Mouse (Mus musculus) fat pad, adult 2 months (tissue): ENCODE measurements around the gene Cox10.

Experiments used
- DNase-seq: peaks from one replicate; pipeline ENCODE4 v3.0.0-alpha.2; 2011; ENCODE audit warnings: low read depth, low spot score; ENCODE audit errors: extremely low read depth

Gene Cox10

GRCm38 (mm10) chr11:64047432-64047831 is 31.8 kb downstream of the Cox10 start:
- no peak for DNase-seq

GRCm38 (mm10) chr11:64045041-64045440 is 34.2 kb downstream of the Cox10 start:
- no peak for DNase-seq

GRCm38 (mm10) chr11:64044024-64044423 is 35.2 kb downstream of the Cox10 start:
- DNase-seq: peak; percentile 70

DNA sequence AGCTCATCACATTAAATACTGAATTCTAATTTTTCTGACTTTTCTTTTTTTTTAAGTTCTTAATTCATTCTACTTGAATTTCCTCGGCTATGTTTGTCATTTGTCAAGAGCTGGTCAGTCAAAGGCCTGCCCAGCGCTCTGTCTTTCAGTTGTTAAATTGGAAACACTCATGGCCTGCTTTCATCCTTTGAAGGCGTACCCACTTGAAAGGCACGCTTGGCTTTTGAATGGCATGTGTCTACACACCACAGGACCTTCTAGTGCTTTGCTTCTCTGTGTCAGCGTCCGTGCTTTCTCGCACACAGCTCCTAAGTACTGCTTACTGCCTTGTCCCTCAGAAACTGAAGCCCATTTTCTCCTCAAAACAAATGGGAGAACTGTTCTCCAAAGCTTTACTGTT is 38.0 kb downstream of the Cox10 start:
- no peak for DNase-seq

DNA sequence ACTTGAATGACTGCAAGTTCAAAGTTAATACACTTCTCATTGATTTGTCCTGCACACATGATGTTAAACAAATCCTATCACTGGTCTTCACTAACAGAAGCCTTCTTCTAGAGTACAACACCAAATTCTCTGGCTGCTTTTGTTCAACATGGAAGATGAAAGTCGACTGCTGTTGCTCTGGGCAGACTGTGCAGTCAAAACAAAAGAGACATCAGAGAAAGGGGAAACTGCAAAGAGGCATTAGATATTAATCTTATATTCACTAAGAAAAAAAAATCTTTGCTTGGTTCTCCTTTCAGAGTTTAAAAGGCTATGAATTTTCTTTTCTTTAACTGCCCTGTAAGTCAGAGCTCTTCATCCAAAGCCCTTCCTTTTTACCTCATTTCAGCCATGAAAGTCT is 39.7 kb downstream of the Cox10 start:
- DNase-seq: no peak

DNA sequence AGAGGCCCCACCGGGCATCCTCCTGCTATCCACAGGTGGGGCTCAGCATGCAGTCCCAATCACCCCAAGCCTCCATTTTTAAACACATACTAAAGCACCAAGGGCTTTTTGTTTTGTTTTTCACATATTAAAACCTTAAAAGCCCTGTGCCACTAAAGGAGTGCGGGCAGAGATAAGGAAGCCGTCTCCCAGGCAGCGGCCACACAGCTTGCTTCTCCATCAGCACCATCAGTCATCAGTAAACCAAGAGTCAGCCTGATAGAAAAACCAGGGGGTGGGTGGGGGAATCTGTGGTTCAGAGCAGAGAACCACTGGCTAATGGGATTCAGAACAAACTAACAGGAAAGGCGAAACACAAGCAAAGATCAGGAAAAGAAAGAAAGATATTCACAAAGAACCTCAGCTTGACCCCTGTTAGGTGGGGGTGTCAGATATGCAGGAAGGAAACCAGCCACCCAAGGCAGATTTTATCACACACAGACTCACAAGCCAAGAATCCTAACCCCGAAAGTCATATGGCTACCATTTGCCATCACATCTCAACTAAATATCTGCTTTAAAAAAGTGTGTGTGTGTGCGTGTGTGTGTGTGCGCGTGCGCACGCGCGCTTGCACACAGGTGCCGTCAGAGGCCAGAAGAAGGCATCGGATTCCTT is 41.7 kb downstream of the Cox10 start:
- no peak for DNase-seq

GRCm38 (mm10) chr11:64036306-64036705 is 43.0 kb downstream of the Cox10 start:
- no peak for DNase-seq

DNA sequence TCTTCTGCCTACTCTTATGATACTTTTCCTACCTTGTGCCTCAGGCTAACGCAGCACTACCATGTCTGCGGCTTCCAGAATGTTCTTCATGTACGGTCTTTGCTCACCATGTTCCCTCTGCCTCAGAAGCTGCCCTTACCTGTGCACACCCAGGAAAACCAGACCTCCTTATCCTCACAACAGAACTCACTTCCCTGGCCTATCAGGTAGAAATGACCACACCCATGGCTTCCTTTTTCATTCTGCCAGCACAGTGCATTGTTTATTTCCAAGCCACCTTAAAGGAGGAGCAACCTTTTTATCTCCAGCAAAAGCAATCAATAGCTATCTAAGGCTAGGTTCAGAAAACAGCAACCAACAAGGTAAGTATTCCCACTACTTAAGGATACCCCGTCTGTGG is 43.6 kb downstream of the Cox10 start:
- no peak for DNase-seq

GRCm38 (mm10) chr11:64034686-64035085 is 44.6 kb downstream of the Cox10 start:
- no peak for DNase-seq

GRCm38 (mm10) chr11:64027423-64027822 is 51.8 kb downstream of the Cox10 start:
- DNase-seq: no peak

GRCm38 (mm10) chr11:64025843-64026242 is 53.4 kb downstream of the Cox10 start:
- no peak for DNase-seq

DNA sequence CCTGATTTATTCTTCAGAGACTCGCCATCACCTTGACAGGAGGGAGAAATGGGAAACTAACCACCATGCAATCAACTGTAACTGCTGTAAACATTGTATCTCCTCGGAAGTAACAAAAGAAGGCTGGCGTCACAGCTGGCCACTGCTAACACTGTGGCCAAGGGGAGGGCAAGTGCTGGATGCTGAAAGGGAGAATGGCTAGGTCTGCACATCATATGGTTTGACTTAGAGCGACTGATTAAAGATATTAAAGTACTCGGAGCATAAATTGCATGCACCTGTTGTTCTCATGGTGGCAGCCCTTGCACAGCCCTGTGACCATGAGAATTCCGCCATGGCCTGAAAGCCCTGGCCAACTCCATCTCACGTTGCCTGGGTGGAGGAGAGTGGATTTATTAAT is 54.7 kb downstream of the Cox10 start:
- no peak for DNase-seq

- DNase-seq: no peak
Measured at GRCm38 (mm10) chr11:64023380-64023981, 55.8 kb downstream of the Cox10 start.

GRCm38 (mm10) chr11:64022403-64023047 is 56.7 kb downstream of the Cox10 start:
- no peak for DNase-seq

DNA sequence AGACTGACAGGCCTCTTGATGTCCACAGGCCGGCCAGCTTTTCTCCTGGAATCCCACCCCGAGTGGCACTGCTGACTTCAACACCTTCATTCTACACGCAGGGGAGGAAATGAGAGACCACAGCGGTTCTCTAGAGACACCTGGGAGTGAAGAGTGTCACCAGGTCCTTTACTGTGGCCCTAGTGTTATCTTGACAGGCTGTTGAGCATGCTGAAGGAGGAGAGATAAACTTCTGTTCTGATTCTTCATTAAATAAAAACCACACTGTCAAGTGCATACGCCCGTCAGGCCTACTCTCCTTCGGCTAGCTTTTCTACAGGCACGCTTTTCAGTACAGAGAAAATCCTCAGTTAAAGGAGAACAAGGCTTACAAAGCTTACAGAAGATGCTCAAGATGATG is 60.0 kb downstream of the Cox10 start:
- no peak for DNase-seq

DNA sequence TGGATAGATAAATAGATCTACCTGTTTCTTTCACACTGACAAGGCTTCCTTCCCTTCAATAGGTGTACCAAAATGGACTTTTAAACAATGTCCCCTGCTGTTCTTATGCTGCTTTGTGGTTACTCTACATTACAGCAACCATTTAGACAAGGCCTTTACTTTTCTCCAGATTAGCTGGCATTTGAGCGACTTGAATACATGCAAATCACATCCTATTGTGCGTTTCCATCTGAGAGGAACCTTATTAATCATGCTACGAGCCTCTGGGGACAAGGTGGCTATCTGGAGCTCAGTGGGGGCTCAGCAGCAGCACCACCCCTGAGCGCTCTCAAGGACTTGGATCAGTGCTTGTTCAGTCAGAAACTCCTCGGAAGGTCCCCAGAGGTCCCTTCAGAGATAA is 61.1 kb downstream of the Cox10 start:
- DNase-seq: no peak

GRCm38 (mm10) chr11:64015309-64015708 is 64.0 kb downstream of the Cox10 start:
- no peak for DNase-seq

DNA sequence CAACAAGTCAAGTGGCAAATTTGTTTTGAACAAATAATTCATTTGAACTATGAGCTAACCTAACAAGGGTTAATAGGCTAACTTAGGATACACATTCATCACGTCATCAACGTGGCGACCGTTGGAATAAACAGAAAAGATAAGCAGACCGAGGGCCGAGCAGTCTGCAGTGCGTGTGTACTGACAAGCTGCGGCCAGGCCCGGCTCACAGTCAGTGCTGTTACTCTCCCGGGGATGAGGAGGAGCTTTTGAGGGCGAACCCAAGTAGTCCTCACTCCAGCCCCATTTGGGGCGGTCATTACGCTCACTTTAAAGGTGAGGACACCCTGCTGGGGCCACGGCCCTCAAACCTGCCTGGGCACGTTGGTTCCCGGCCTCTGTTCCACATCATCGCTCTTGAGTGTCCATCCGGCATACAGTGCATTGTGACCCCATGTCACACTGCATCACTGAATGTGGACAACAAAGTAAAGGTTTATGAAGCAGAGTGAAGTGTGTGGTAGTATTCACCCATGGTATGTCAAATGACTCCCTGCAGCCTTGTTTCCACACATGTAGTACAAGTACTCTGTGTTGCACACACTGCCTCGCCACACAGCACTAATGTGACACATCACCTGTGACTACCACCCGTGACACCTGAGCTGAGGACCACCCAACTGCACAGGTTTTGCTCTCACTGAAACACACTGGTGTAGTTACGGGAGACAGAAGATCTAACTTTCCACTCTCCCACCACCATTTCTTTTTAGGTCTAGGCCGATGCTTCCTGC is 68.4 kb downstream of the Cox10 start:
- DNase-seq: no peak

DNA sequence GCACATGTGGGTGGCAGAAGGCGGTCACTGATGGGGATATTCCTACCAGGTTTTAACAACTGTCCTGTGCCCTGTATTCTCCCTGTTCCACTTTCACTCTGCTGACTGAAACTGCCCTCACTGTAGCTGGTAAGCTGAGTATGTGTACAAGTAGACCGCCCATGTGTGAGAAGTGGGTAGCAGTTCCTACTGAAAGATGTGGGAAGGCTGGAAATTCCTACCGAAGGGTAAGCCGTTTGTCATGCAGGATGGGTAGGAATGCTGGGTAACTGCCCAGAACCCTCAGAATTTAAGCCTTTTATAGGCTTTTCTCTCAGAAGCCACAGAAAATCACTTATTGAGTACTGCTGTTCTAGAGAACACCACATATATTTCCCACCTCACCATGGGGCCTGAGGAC is 75.1 kb downstream of the Cox10 start:
- DNase-seq: no peak

- no peak for DNase-seq
Measured at GRCm38 (mm10) chr11:64003484-64003883, 75.8 kb downstream of the Cox10 start.

- DNase-seq: no peak
Measured at GRCm38 (mm10) chr11:64002629-64003028, 76.6 kb downstream of the Cox10 start.

GRCm38 (mm10) chr11:64001111-64001510 is 78.2 kb downstream of the Cox10 start:
- no peak for DNase-seq
